Mouse (Mus musculus) liver, embryonic 16.5 days (tissue): ENCODE data around the gene Slain1. TPM values are rescaled to one million over a fixed set of nuclear protein-coding genes. Genes with fewer than 3 reads are reported as not detected.

Source experiments
- ATAC-seq: fragments of 200-750 bp; cut with Nextera tagmentation; 2 replicates; pipeline ENCODE4 v1.8.0; 2017; ENCODE audit warnings: low read depth, mild to moderate bottlenecking, moderate number of reproducible peaks, moderate library complexity
- H3K27ac ChIP-seq: fragments of 300-500 bp; sonication (generic); 2 replicates; pipeline ENCODE4 v1.5.1; 2014; ENCODE audit warnings: mild to moderate bottlenecking, low read length
- H3K27me3 ChIP-seq: fragments of 300-500 bp; sonication (generic); 2 replicates; pipeline ENCODE4 v1.6.1; 2014; ENCODE audit warnings: low read depth, low read length, mixed read lengths; ENCODE audit not compliant: control insufficient read depth, insufficient read depth
- H3K36me3 ChIP-seq: fragments of 300-500 bp; sonication (generic); 2 replicates; pipeline ENCODE4 v1.6.1; 2014; ENCODE audit warnings: mild to moderate bottlenecking; ENCODE audit not compliant: control insufficient read depth, insufficient read depth
- H3K4me1 ChIP-seq: fragments of 300-500 bp; sonication (generic); 2 replicates; pipeline ENCODE4 v1.6.1; 2014; ENCODE audit warnings: low read depth, low read length, mixed read lengths; ENCODE audit not compliant: control insufficient read depth
- H3K4me2 ChIP-seq: fragments of 300-500 bp; sonication (generic); 2 replicates; pipeline ENCODE4 v1.6.1; 2014; ENCODE audit warnings: low read depth, low read length, mixed read lengths
- H3K4me3 ChIP-seq: fragments of 300-500 bp; sonication (generic); 2 replicates; pipeline ENCODE4 v1.5.1; 2014; ENCODE audit warnings: low read depth, mild to moderate bottlenecking, low read length
- H3K9ac ChIP-seq: fragments of 300-500 bp; sonication (generic); 2 replicates; pipeline ENCODE4 v1.6.1; 2014; ENCODE audit warnings: low read depth, low read length
- H3K9me3 ChIP-seq: fragments of 300-500 bp; sonication (generic); replicated peaks from 2 replicates; pipeline ENCODE4 v1.6.1; 2016; ENCODE audit warnings: low read length; ENCODE audit not compliant: control insufficient read depth
- WGBS: fragments of 180-500 bp; shearing (Covaris S2); extraction: QIAGEN DNeasy Blood & Tissue Kit; methylation state at CpG from one replicate; pipeline ENCODE4 v1.1.7; 2014; ENCODE audit not compliant: insufficient replicate concordance; 5-methylcytosine and 5-hydroxymethylcytosine counted together
- polyA plus RNA-seq: library from polyadenylated mRNA; unstranded; fragments of >200 nt; fragmentation: Nextera tagmentation; extraction: Ambion mirVana; gene quantifications from 2 replicates; pipeline ENCODE4 v1.2.1, GENCODE M21; 2015

Gene Slain1
- 0.08 TPM in 1 of 2 replicates, not detected in the other for polyA plus RNA-seq

DNA sequence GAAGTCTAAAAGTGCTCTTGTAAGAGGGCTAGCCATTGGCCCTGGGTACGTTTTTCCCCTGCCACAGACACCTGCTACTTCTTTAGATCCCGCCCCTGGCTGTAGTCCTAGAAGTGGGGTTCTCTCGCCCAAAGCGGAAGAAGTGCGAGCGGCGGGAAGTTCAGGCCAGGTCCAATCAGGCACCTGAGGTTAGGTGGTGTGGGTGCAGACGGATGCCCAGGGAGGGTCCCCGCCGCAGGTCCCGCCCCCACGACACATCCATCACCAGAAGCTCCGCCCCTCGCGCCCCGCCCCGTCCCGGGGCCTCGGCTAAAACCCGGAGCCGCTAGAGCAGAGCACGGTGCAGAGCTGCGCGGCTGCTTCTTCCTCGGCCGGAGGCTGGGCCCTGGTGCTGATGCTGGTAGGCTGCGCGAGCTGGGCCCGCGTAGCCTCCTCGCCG lies at the start of gene Slain1:
Gene Slain1, plus strand, starts transcription at position 333 of the 439 bp plus-strand sequence.
- peak within 1 kb of the TSS; percentile 87 for H3K4me2 ChIP-seq
- H3K4me3 ChIP-seq, result peak within 1 kb of the TSS; percentile 64
- no peaks in the 10 kb centered on the region for H3K9me3 ChIP-seq
- peak; percentile 81 for ATAC-seq
- no peaks in the 10 kb centered on the region for H3K36me3 ChIP-seq
- no peak within 1 kb of the TSS for H3K27ac ChIP-seq
- H3K4me1 ChIP-seq, result no peaks in the 10 kb centered on the region
- WGBS, result 0% methylated on average over 32 of the region's 32 CpGs
- H3K27me3 ChIP-seq, result peaks cover 30% of the 10 kb centered on the region
- H3K9ac ChIP-seq, result no peak within 1 kb of the TSS; the same call in 1 of the 2 replicates

DNA sequence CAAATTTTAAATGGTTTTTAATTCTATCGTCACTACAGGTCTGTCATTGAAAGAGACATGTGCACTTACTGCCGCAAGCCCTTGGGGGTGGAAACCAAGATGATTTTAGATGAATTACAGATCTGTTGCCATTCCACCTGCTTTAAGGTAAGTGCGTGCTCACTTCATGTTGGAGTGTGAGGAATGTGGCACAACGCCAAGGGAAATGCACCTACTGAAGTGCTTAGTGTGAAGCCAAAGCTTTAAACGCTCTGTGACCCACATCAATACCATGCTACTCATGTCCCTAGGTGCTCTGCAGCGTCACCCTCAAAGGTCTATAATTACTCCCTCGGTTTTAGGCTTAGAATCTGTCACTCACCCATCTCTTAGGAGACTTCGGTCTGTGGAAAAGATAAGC lies 42.0 kb upstream of the Slain1 start:
- H3K27ac ChIP-seq, result no peak overlapping the region
- no peak overlapping the region for H3K4me3 ChIP-seq
- WGBS, result 71% methylated on average over 8 of the region's 8 CpGs
- no peaks in the 10 kb centered on the region for H3K9me3 ChIP-seq
- H3K4me2 ChIP-seq, result no peak overlapping the region
- H3K36me3 ChIP-seq, result no peaks in the 10 kb centered on the region
- H3K9ac ChIP-seq, result no peak overlapping the region
- no peaks in the 10 kb centered on the region for H3K4me1 ChIP-seq
- H3K27me3 ChIP-seq, result no peaks in the 10 kb centered on the region
- ATAC-seq, result no peak

DNA sequence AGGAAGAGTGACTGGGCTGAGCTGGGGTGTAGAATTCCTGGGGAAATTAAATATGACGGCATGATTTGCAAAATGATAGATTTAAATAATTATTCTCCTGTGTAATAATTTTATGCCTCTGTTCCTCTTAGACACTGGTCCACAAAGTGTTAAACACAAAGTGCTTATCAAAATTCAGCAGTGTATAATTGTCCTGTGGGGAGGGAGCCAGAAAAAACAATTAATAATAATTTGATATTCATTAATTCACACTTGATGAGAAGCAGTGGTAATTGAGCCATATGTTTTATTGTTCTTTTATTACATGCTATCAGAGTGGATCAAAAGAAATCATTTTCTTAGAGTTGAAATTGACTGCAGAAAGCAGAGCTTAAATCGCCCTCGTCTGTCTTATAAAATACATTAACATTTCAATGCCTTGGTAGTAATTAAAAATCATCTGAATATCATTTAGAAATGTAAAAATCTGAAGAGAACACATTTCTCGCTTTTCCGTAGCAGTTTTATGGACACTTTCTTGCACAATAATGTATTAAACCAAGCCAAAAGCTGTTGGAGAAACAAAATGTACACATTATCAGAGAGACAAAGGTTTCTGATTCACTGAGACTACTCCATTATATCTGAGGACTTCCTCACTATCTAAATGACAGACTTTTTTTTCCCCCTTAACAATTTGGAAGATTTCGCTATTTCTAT lies 36.3 kb upstream of the Slain1 start:
- Histone ChIP-seq H3K36me3 (no peaks in the 10 kb centered on the region), H3K27me3 (no peaks in the 10 kb centered on the region), H3K4me1 (no peaks in the 10 kb centered on the region), H3K4me3 (no peak overlapping the region), H3K9ac (no peak overlapping the region), H3K27ac (no peak overlapping the region), H3K9me3 (no peaks in the 10 kb centered on the region), H3K4me2 (no peak overlapping the region)
- no peak for ATAC-seq
- WGBS, result 70% methylated on average over 6 of the region's 6 CpGs

DNA sequence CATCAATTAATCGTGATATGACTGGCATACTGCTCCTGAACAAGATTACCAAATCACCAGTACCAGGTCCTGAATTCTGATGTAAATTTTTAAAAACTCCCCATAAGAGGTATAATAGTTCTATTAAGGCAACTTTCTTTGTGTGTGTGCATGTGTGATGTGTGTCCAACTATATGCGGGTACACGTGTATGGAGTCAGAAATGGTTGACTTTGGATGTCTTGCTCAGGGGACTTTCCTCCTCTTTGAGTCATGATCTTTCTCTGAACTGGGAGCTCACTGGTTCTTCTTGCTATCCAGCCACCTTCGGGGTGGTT lies 35.8 kb upstream of the Slain1 start:
- no peak overlapping the region for H3K9ac ChIP-seq
- 73% methylated on average over 4 of the region's 4 CpGs for WGBS
- H3K36me3 ChIP-seq, result no peaks in the 10 kb centered on the region
- H3K4me2 ChIP-seq, result no peak overlapping the region
- H3K4me1 ChIP-seq, result no peaks in the 10 kb centered on the region
- no peaks in the 10 kb centered on the region for H3K9me3 ChIP-seq
- no peaks in the 10 kb centered on the region for H3K27me3 ChIP-seq
- ATAC-seq, result no peak
- no peak overlapping the region for H3K4me3 ChIP-seq
- no peak overlapping the region for H3K27ac ChIP-seq

DNA sequence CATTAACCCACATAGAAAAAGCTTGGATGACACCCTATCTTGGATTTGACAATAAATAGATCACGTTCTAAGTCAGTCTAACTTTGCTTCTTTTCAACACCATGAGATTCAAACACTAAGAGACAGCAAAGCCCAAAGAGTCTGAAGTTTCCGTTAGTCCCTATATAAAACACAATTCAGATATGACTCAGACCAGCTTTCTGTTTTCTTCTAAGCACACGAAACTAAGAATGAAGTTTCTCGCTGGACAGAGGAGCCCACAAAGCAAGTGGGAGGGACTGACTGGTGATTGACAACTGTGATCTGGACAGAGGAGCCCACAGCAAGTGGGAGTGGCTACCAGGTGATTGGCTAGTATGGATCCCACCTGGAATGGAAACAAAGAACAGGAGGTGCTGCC lies 30.3 kb upstream of the Slain1 start:
- no peaks in the 10 kb centered on the region for H3K36me3 ChIP-seq
- H3K4me2 ChIP-seq, result no peak overlapping the region
- H3K9me3 ChIP-seq, result no peaks in the 10 kb centered on the region
- H3K4me1 ChIP-seq, result no peaks in the 10 kb centered on the region
- no peaks in the 10 kb centered on the region for H3K27me3 ChIP-seq
- H3K9ac ChIP-seq, result no peak overlapping the region
- H3K4me3 ChIP-seq, result no peak overlapping the region
- 59% methylated on average over 4 of the region's 4 CpGs for WGBS
- no peak overlapping the region for H3K27ac ChIP-seq
- no peak for ATAC-seq

DNA sequence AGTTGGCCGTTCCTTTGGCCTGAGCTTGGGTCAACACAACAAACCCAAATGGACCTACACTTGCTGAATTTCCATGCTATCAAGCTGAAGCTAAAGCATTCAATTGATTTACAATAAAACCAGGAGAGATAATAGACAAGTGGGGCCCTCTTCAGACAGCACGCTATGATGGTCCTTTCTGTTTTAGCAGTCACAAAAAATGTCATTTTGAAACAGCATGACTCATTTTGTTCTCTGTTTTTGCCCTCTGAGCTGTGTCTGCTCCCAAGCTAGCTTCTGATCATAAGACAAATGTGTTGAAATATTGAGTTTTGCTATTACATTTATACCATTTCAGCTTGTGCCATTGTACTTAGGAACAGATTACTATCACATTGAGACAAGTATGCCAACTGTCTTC lies 28.8 kb upstream of the Slain1 start:
- H3K9me3 ChIP-seq, result no peaks in the 10 kb centered on the region
- H3K27ac ChIP-seq, result no peak overlapping the region
- H3K4me1 ChIP-seq, result no peaks in the 10 kb centered on the region
- H3K9ac ChIP-seq, result no peak overlapping the region
- H3K4me3 ChIP-seq, result no peak overlapping the region
- H3K27me3 ChIP-seq, result no peaks in the 10 kb centered on the region
- H3K36me3 ChIP-seq, result no peaks in the 10 kb centered on the region
- H3K4me2 ChIP-seq, result no peak overlapping the region
- ATAC-seq, result no peak
- WGBS, result 74% methylated on average over 2 of the region's 2 CpGs

DNA sequence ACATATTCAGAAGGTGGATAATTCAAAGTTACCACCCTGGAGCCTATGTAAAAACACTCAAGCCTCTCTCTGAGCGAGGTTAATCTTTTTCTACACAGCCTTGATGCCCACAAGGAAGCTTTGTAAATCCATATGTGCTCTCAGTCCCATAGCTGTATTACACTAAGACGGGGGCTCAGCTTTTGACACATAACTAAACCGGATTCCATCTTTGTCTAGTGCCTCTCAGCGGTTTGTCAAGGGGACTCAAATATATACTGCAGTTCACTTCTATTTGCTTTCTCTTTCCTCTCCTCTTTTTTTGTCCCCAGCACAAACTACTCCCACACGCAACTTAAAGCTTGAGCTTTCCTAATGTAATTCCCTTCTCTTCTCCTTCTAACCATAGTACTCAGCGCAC lies 23.9 kb upstream of the Slain1 start:
- Histone ChIP-seq H3K4me1 (no peaks in the 10 kb centered on the region), H3K4me2 (no peak overlapping the region), H3K27me3 (no peaks in the 10 kb centered on the region), H3K36me3 (no peaks in the 10 kb centered on the region), H3K9me3 (no peaks in the 10 kb centered on the region), H3K4me3 (no peak overlapping the region), H3K9ac (no peak overlapping the region), H3K27ac (no peak overlapping the region)
- WGBS, result 64% methylated on average over 6 of the region's 6 CpGs
- no peak for ATAC-seq

DNA sequence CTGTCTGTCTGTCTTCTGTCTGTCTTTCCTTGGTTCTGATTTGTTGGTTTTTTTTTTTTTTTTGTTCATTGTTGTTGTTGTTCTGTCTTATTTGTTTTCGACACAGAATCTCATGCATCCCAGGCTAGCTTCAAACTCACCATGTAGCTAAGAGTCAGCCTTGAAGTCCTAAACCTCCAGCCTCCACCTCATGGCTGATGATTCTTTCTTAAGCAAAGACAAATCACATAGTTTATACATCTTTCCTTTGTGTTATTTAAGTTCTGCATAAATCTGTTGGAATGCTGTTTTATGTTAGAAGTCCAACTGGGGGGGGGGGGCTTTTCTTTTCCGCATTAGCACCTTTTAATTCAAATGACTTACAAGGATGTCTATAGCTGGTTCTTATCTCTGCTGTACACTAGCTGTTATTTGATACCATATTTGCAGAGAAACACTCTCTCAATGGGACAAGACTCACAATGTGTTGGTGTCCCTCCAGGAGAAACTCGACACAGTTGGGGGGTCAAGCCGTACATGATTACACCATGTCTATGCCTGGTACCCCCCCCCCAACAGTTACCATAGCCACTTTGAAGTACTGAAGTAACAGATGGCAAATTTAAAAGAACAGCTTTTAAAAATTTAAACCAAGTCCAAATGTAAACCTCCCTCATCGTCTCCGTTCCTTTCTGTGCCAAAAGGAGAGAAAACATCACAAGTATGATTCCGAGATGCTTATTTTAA lies 20.2 kb upstream of the Slain1 start:
- H3K36me3 ChIP-seq, result no peaks in the 10 kb centered on the region
- no peaks in the 10 kb centered on the region for H3K27me3 ChIP-seq
- H3K9me3 ChIP-seq, result 0 out of 2 replicates have a peak, but pooled peaks cover 2% of the 10 kb centered on the region
- no peak overlapping the region for H3K9ac ChIP-seq
- no peak for ATAC-seq
- H3K4me1 ChIP-seq, result no peaks in the 10 kb centered on the region
- H3K4me3 ChIP-seq, result no peak overlapping the region
- no peak overlapping the region for H3K27ac ChIP-seq
- WGBS, result 72% methylated on average over 7 of the region's 7 CpGs
- H3K4me2 ChIP-seq, result no peak overlapping the region

DNA sequence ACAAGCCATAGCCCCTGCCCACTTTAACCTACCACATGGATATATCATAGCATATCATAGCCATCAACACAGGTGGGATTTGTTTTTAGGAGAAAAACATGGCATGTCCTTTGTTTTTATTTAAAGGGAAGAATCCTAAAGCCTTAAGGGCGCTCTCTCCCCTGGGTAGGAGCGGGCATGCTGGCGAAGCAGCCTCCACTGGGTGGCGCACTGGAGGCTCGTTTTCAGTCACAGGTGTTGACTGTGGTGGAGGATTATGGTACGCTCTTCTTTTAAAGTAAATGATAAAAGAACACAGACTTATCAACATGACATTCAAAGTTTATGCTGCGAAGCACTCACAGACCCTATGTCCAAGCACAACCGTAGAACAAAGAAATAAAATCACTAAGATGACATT lies 19.5 kb upstream of the Slain1 start:
- ATAC-seq, result no peak
- Histone ChIP-seq H3K9me3 (0 out of 2 replicates have a peak, but pooled peaks cover 2% of the 10 kb centered on the region), H3K36me3 (no peaks in the 10 kb centered on the region), H3K4me3 (no peak overlapping the region), H3K4me2 (no peak overlapping the region), H3K9ac (no peak overlapping the region), H3K27ac (no peak overlapping the region), H3K4me1 (no peaks in the 10 kb centered on the region), H3K27me3 (no peaks in the 10 kb centered on the region)
- whole genome bisulfite sequencing, result 68% methylated on average over 8 of the region's 8 CpGs
